Mouse (Mus musculus): ENCODE measurements around the gene Gm21118. TPM values are rescaled to one million over a fixed set of nuclear protein-coding genes. Genes with fewer than 3 reads are reported as not detected.
"Not testable (repeated sequence)": the region's sequence is repeated elsewhere in the genome, so short reads cannot be mapped to it uniquely, and the experiment has no call there.

The Gm21118 gene
- polyA plus RNA-seq (2014; fragmentation: Nextera tagmentation; extraction: Ambion mirVana), result not detected in 2 replicates

- not testable (repeated sequence) for H3K9me3 ChIP-seq (ENCODE audit: control insufficient read depth, low read length); DNase-seq (ENCODE audit: low spot score); ATAC-seq (ENCODE audit: insufficient read depth, low FRiP score, low TSS enrichment); H3K4me1 ChIP-seq (ENCODE audit: control insufficient read depth, insufficient read depth, low read length); H3K27ac ChIP-seq (ENCODE audit: low read depth, low read length); H3K36me3 ChIP-seq (ENCODE audit: control insufficient read depth, insufficient read depth, low read length); H3K9ac ChIP-seq (ENCODE audit: low read length); H3K4me2 ChIP-seq (ENCODE audit: low read depth); H3K27me3 ChIP-seq (ENCODE audit: control insufficient read depth, insufficient read depth, low read length); H3K4me3 ChIP-seq (ENCODE audit: low read depth, low read length)
- no CpG with 5 or more reads among the region's 4 CpGs for WGBS
Observed at GRCm38 (mm10) chrY:70273542-70273941, at the start of gene Gm21118. Gene Gm21118 (minus strand): TSS chrY:70273642.

- H3K9ac ChIP-seq (ENCODE audit: low read length); DNase-seq (ENCODE audit: low spot score); ATAC-seq (ENCODE audit: insufficient read depth, low FRiP score, low TSS enrichment); H3K27ac ChIP-seq (ENCODE audit: low read depth, low read length); H3K36me3 ChIP-seq (ENCODE audit: control insufficient read depth, insufficient read depth, low read length); H3K4me1 ChIP-seq (ENCODE audit: control insufficient read depth, insufficient read depth, low read length); H3K9me3 ChIP-seq (ENCODE audit: control insufficient read depth, low read length); H3K4me3 ChIP-seq (ENCODE audit: low read depth, low read length); H3K27me3 ChIP-seq (ENCODE audit: control insufficient read depth, insufficient read depth, low read length); H3K4me2 ChIP-seq (ENCODE audit: low read depth): not testable (repeated sequence)
- no CpG with 5 or more reads among the region's 2 CpGs for WGBS
Observed at GRCm38 (mm10) chrY:70303187-70303586, 29.7 kb upstream of the Gm21118 start, which contains the start of the genes Gm29423 and Gm29644. Gene Gm29423 (minus strand): TSS chrY:70303287. Gene Gm29644 (minus strand): TSS chrY:70303343.

Other genes with a start within 250 kb of the Gm21118 start
- not detected in 2 replicates for gene Gm29423, start 29.6 kb upstream of the Gm21118 start, polyA plus RNA-seq (2014; fragmentation: Nextera tagmentation; extraction: Ambion mirVana)
- gene Gm29644, start 29.7 kb upstream of the Gm21118 start, polyA plus RNA-seq (2014; fragmentation: Nextera tagmentation; extraction: Ambion mirVana), result not detected in 2 replicates
- gene Gm20888, start 168.2 kb upstream of the Gm21118 start, polyA plus RNA-seq (2014; fragmentation: Nextera tagmentation; extraction: Ambion mirVana), result not detected in 2 replicates

Data from neural tube, embryonic 11.5 days (tissue).